In genomic region chr2:154566641-154567040, GRCm38 (mm10) we compare ENCODE assay signal across 12 mouse cellular contexts. TPM values are rescaled to one million over a fixed set of nuclear protein-coding genes. Genes with fewer than 3 reads are reported as not detected.
A peak's percentile ranks its signal among the peaks of the same experiment; 100 is the strongest.
DNase-seq lines count a peak whose midpoint lies in the region; ATAC-seq and TF ChIP-seq lines count a peak whose summit lies in the region.
"Had no signal": no experiment of that assay in that cellular context is flagged by ENCODE, and none has a peak within 500 bp of the region (broad histone marks: within the 10 kb centered on the region; RNA-seq: fewer than 3 reads in every experiment).

No protein-coding gene starts in this region.

- no peaks in the 10 kb centered on the region for H3K9me3 ChIP-seq in hindbrain, embryonic 10.5 days
- no peaks in the 10 kb centered on the region for H3K9me3 ChIP-seq in hindbrain, embryonic 16.5 days (ENCODE audit: control insufficient read depth, low read length)
- H3K9me3 ChIP-seq in G1E (replicated peaks) = no peaks in the 10 kb centered on the region
- H3K9me3 ChIP-seq in hindbrain, postnatal 0 days (ENCODE audit: low read length) = no peaks in the 10 kb centered on the region
- H3K9me3 ChIP-seq in limb, embryonic 13.5 days = no peaks in the 10 kb centered on the region

- H3K9ac ChIP-seq in hindbrain, embryonic 16.5 days (ENCODE audit: low read depth, low read length) = no peak overlapping the region
- H3K9ac ChIP-seq in hindbrain, postnatal 0 days (replicated peaks; ENCODE audit: low read length) = no peak overlapping the region
- H3K9ac ChIP-seq in limb, embryonic 13.5 days = 0 out of 2 replicates have a peak overlapping the region, but pooled peaks have one; percentile 25

- no peak for DNase-seq in hindbrain, embryonic 10.5 days (ENCODE audit: low spot score)
- no peak for DNase-seq in G1E (ENCODE audit: low spot score)
- no peak for DNase-seq in hindbrain, postnatal 0 days (ENCODE audit: low spot score)
- DNase-seq in right cerebral cortex, postnatal 4 days = no peak
- DNase-seq in heart, postnatal 25 days (ENCODE audit: low spot score) = no peak
- DNase-seq in adrenal gland, postnatal 14 days = no peak
- DNase-seq: gastrocnemius, adult 2 months; heart, postnatal 36 days; right cerebral cortex, adult 18-20 months had no signal

- ATAC-seq in hindbrain, embryonic 16.5 days = no peak
- no peak for ATAC-seq in G1E (ENCODE audit: extremely low read depth, insufficient number of reproducible peaks, low FRiP score, poor library complexity, severe bottlenecking)
- ATAC-seq in hindbrain, postnatal 0 days = no peak
- no peak for ATAC-seq in limb, embryonic 13.5 days (ENCODE audit: low FRiP score, low read depth)

- H3K4me2 ChIP-seq in hindbrain, embryonic 16.5 days (ENCODE audit: low read length) = no peak overlapping the region
- peak overlapping the region; percentile 2; the same call in 1 of the 2 replicates for H3K4me2 ChIP-seq in hindbrain, postnatal 0 days (ENCODE audit: low read depth, low read length)
- H3K4me2 ChIP-seq in limb, embryonic 13.5 days (replicated peaks) = peak overlapping the region; percentile 40

- no peaks in the 10 kb centered on the region for H3K27me3 ChIP-seq in hindbrain, embryonic 10.5 days (ENCODE audit: insufficient read depth, poor library complexity, severe bottlenecking)
- no peaks in the 10 kb centered on the region for H3K27me3 ChIP-seq in hindbrain, embryonic 16.5 days (replicated peaks; ENCODE audit: control insufficient read depth, insufficient read depth, low read length)
- H3K27me3 ChIP-seq in G1E (ENCODE audit: insufficient read depth, low read length) = no peaks in the 10 kb centered on the region
- H3K27me3 ChIP-seq in hindbrain, postnatal 0 days (ENCODE audit: insufficient read depth, low read length) = no peaks in the 10 kb centered on the region
- H3K27me3 ChIP-seq in limb, embryonic 13.5 days = no peaks in the 10 kb centered on the region

- H3K4me3 ChIP-seq in hindbrain, embryonic 10.5 days = peak overlapping the region; percentile 32
- H3K4me3 ChIP-seq in hindbrain, embryonic 16.5 days (ENCODE audit: low read length) = no peak overlapping the region
- H3K4me3 ChIP-seq in G1E (ENCODE audit: low read depth, low read length) = peak overlapping the region; percentile 48; the same call in 1 of the 2 replicates
- no peak overlapping the region for H3K4me3 ChIP-seq in hindbrain, postnatal 0 days (ENCODE audit: low read length)
- peak overlapping the region; percentile 3; the same call in 1 of the 2 replicates for H3K4me3 ChIP-seq in limb, embryonic 13.5 days
- H3K4me3 ChIP-seq: gastrocnemius, adult 2 months; left cerebral cortex, adult 2 months had no signal

- peaks cover 73% of the 10 kb centered on the region for H3K4me1 ChIP-seq in hindbrain, embryonic 10.5 days (replicated peaks)
- H3K4me1 ChIP-seq in hindbrain, embryonic 16.5 days (ENCODE audit: control insufficient read depth, insufficient read depth, low read depth, low read length) = peaks cover 21% of the 10 kb centered on the region
- peaks cover 75% of the 10 kb centered on the region for H3K4me1 ChIP-seq in G1E (ENCODE audit: insufficient read depth, low read depth, low read length)
- no peaks in the 10 kb centered on the region; the same call in 1 of the 2 replicates for H3K4me1 ChIP-seq in hindbrain, postnatal 0 days (ENCODE audit: insufficient read depth, low read length)
- H3K4me1 ChIP-seq in limb, embryonic 13.5 days = peaks cover 60% of the 10 kb centered on the region

- TF ChIP-seq CTCF in G1E (IDR thresholded peaks at IDR 0.05; ENCODE audit: low read depth, low read length) = no peak
- no peak for TF ChIP-seq CTCF in hindbrain, postnatal 0 days (IDR thresholded peaks at IDR 0.05; ENCODE audit: low read depth)

- H3K36me3 ChIP-seq in hindbrain, embryonic 10.5 days = peaks cover 52% of the 10 kb centered on the region
- H3K36me3 ChIP-seq in hindbrain, embryonic 16.5 days (ENCODE audit: control insufficient read depth, insufficient read depth, low read length) = no peaks in the 10 kb centered on the region
- peaks cover 67% of the 10 kb centered on the region for H3K36me3 ChIP-seq in G1E (replicated peaks)
- H3K36me3 ChIP-seq in hindbrain, postnatal 0 days (ENCODE audit: insufficient read depth, low read length) = no peaks in the 10 kb centered on the region
- H3K36me3 ChIP-seq in limb, embryonic 13.5 days = peaks cover 27% of the 10 kb centered on the region

- intact Hi-C loops in heart, postnatal 25 days (cut with DNase I) = no loop called here

- H3K27ac ChIP-seq in hindbrain, embryonic 10.5 days = peak overlapping the region; percentile 70
- no peak overlapping the region for H3K27ac ChIP-seq in hindbrain, embryonic 16.5 days (ENCODE audit: low read depth, low read length)
- H3K27ac ChIP-seq in hindbrain, postnatal 0 days = no peak overlapping the region
- H3K27ac ChIP-seq in limb, embryonic 13.5 days = peak overlapping the region; percentile 58; the same call in 1 of the 2 replicates
- H3K27ac ChIP-seq: gastrocnemius, adult 2 months; left cerebral cortex, adult 2 months had no signal

- 59% methylated on average over 8 of the region's 8 CpGs for WGBS in hindbrain, embryonic 10.5 days
- 42% methylated on average over 8 of the region's 8 CpGs for WGBS in hindbrain, embryonic 16.5 days
- WGBS in hindbrain, postnatal 0 days = 42% methylated on average over 8 of the region's 8 CpGs
- WGBS in limb, embryonic 13.5 days = 19% methylated on average over 8 of the region's 8 CpGs

RNA-seq across cellular contexts. Expression of gene E2f1, which starts 3.1 kb away (rescaled TPM):
- polyA plus RNA-seq in hindbrain, embryonic 10.5 days (2016; fragmentation: Nextera tagmentation; extraction: Ambion mirVana) = 41.4 and 43.8 TPM in 2 replicates
- polyA plus RNA-seq in hindbrain, embryonic 16.5 days (2015; fragmentation: Nextera tagmentation; extraction: Ambion mirVana) = 5.0 and 8.0 TPM in 2 replicates
- total RNA-seq in G1E (2014; fragmentation: Nextera tagmentation) (31.9 and 32.5 TPM in 2 replicates), G1E (2017) (13.9 and 15.6 TPM in 2 replicates)
- 93.1 and 94.6 TPM in 2 replicates for polyA plus RNA-seq in G1E (2012)
- total RNA-seq in hindbrain, postnatal 0 days (2014; rRNA removed) = 6.3 and 6.7 TPM in 2 replicates
- 8.4 and 8.7 TPM in 2 replicates for polyA plus RNA-seq in hindbrain, postnatal 0 days (2015; fragmentation: Nextera tagmentation; extraction: Ambion mirVana)
- polyA plus RNA-seq in limb, embryonic 13.5 days (2015; fragmentation: Nextera tagmentation; extraction: Ambion mirVana) = 20.1 and 20.8 TPM in 2 replicates
- 1 to 10 TPM; 1.1 to 1.2 TPM for total RNA-seq in heart, postnatal 25 days (2021)
- 12.1 and 12.2 TPM in 2 replicates for total RNA-seq in adrenal gland, postnatal 14 days (2021)

RNA-seq across cellular contexts. Expression of gene Necab3, which starts 8.0 kb away (rescaled TPM):
- polyA plus RNA-seq in hindbrain, embryonic 10.5 days (2016; fragmentation: Nextera tagmentation; extraction: Ambion mirVana) = 9.8 and 16.0 TPM in 2 replicates
- 21.6 and 25.7 TPM in 2 replicates for polyA plus RNA-seq in hindbrain, embryonic 16.5 days (2015; fragmentation: Nextera tagmentation; extraction: Ambion mirVana)
- total RNA-seq in G1E (2014; fragmentation: Nextera tagmentation) = 13.0 and 13.2 TPM in 2 replicates
- 6.8 and 7.6 TPM in 2 replicates for total RNA-seq in G1E (2017)
- 9.8 and 11.6 TPM in 2 replicates for polyA plus RNA-seq in G1E (2012)
- total RNA-seq in hindbrain, postnatal 0 days (2014; rRNA removed) = 35.1 and 52.2 TPM in 2 replicates
- polyA plus RNA-seq in hindbrain, postnatal 0 days (2015; fragmentation: Nextera tagmentation; extraction: Ambion mirVana) = 22.9 and 27.0 TPM in 2 replicates
- polyA plus RNA-seq in limb, embryonic 13.5 days (2015; fragmentation: Nextera tagmentation; extraction: Ambion mirVana) = 3.7 and 3.9 TPM in 2 replicates
- total RNA-seq in heart, postnatal 25 days (2021) = under 1 TPM; 0.36 to 0.39 TPM
- total RNA-seq in adrenal gland, postnatal 14 days (2021) = 2.3 and 3.9 TPM in 2 replicates

RNA-seq across cellular contexts. Expression of gene Actl10, which starts 15.1 kb away (rescaled TPM):
- 0.60 and 1.3 TPM in 2 replicates for polyA plus RNA-seq in hindbrain, embryonic 10.5 days (2016; fragmentation: Nextera tagmentation; extraction: Ambion mirVana)
- polyA plus RNA-seq in hindbrain, embryonic 16.5 days (2015; fragmentation: Nextera tagmentation; extraction: Ambion mirVana) = 0.47 and 0.50 TPM in 2 replicates
- total RNA-seq in G1E (2014; fragmentation: Nextera tagmentation) (0.53 TPM in 1 of 2 replicates, not detected in the other), G1E (2017) (0.22 and 0.41 TPM in 2 replicates)
- not detected in 2 replicates for polyA plus RNA-seq in G1E (2012)
- 0.52 TPM in 1 of 2 replicates, not detected in the other for total RNA-seq in hindbrain, postnatal 0 days (2014; rRNA removed)
- polyA plus RNA-seq in hindbrain, postnatal 0 days (2015; fragmentation: Nextera tagmentation; extraction: Ambion mirVana) = 0.23 TPM in 1 of 2 replicates, not detected in the other
- 0.33 and 0.47 TPM in 2 replicates for polyA plus RNA-seq in limb, embryonic 13.5 days (2015; fragmentation: Nextera tagmentation; extraction: Ambion mirVana)
- not detected for total RNA-seq in heart, postnatal 25 days (2021)
- not detected in 2 replicates for total RNA-seq in adrenal gland, postnatal 14 days (2021)
- total RNA-seq: gastrocnemius, adult 2 months; heart, postnatal 36 days; left cerebral cortex, adult 2 months had no signal

RNA-seq across cellular contexts. Expression of gene 1700003F12Rik, which starts 19.8 kb away (rescaled TPM):
- 9.5 and 10.0 TPM in 2 replicates for polyA plus RNA-seq in hindbrain, embryonic 10.5 days (2016; fragmentation: Nextera tagmentation; extraction: Ambion mirVana)
- 2.4 and 2.5 TPM in 2 replicates for polyA plus RNA-seq in hindbrain, embryonic 16.5 days (2015; fragmentation: Nextera tagmentation; extraction: Ambion mirVana)
- total RNA-seq in G1E (2014; fragmentation: Nextera tagmentation) = not detected in 2 replicates
- not detected in 2 replicates for total RNA-seq in G1E (2017)
- 0.13 TPM in 1 of 2 replicates, not detected in the other for polyA plus RNA-seq in G1E (2012)
- 0.90 and 1.9 TPM in 2 replicates for total RNA-seq in hindbrain, postnatal 0 days (2014; rRNA removed)
- 3.9 and 4.0 TPM in 2 replicates for polyA plus RNA-seq in hindbrain, postnatal 0 days (2015; fragmentation: Nextera tagmentation; extraction: Ambion mirVana)
- 0.88 and 1.1 TPM in 2 replicates for polyA plus RNA-seq in limb, embryonic 13.5 days (2015; fragmentation: Nextera tagmentation; extraction: Ambion mirVana)
- total RNA-seq in heart, postnatal 25 days (2021) = not detected
- 0.56 TPM in 1 of 2 replicates, not detected in the other for total RNA-seq in adrenal gland, postnatal 14 days (2021)
- total RNA-seq: gastrocnemius, adult 2 months; heart, postnatal 36 days had no signal

RNA-seq across cellular contexts. Expression of gene Pxmp4, which starts 36.9 kb away (rescaled TPM):
- polyA plus RNA-seq in hindbrain, embryonic 10.5 days (2016; fragmentation: Nextera tagmentation; extraction: Ambion mirVana) = 14.5 and 16.9 TPM in 2 replicates
- polyA plus RNA-seq in hindbrain, embryonic 16.5 days (2015; fragmentation: Nextera tagmentation; extraction: Ambion mirVana) = 18.7 and 20.6 TPM in 2 replicates
- total RNA-seq in G1E (2014; fragmentation: Nextera tagmentation) (20.7 and 22.6 TPM in 2 replicates), G1E (2017) (35.7 and 41.5 TPM in 2 replicates)
- 5.4 and 6.2 TPM in 2 replicates for polyA plus RNA-seq in G1E (2012)
- 24.8 and 31.1 TPM in 2 replicates for total RNA-seq in hindbrain, postnatal 0 days (2014; rRNA removed)
- 21.9 and 24.1 TPM in 2 replicates for polyA plus RNA-seq in hindbrain, postnatal 0 days (2015; fragmentation: Nextera tagmentation; extraction: Ambion mirVana)
- 18.8 and 21.6 TPM in 2 replicates for polyA plus RNA-seq in limb, embryonic 13.5 days (2015; fragmentation: Nextera tagmentation; extraction: Ambion mirVana)
- total RNA-seq in heart, postnatal 25 days (2021) = 10 to 100 TPM; 23.9 to 26.0 TPM
- 41.9 and 44.4 TPM in 2 replicates for total RNA-seq in adrenal gland, postnatal 14 days (2021)

Comparison
In these comparisons a context has a peak if more than half of its experiments do, and no peak if none do; other contexts are left out.
1. H3K27ac ChIP-seq: peak in hindbrain, embryonic 10.5 days (single experiment) and limb, embryonic 13.5 days (single experiment); none in hindbrain, embryonic 16.5 days (single experiment) and hindbrain, postnatal 0 days (single experiment).
2. H3K4me3 ChIP-seq: peak in hindbrain, embryonic 10.5 days (single experiment), G1E (single experiment) and limb, embryonic 13.5 days (single experiment); none in hindbrain, embryonic 16.5 days (single experiment) and hindbrain, postnatal 0 days (single experiment).